Mouse (Mus musculus): ENCODE measurements around the gene Cr2.
"Not testable (repeated sequence)": the region's sequence is repeated elsewhere in the genome, so short reads cannot be mapped to it uniquely, and the experiment has no call there.

Gene Cr2

DNA sequence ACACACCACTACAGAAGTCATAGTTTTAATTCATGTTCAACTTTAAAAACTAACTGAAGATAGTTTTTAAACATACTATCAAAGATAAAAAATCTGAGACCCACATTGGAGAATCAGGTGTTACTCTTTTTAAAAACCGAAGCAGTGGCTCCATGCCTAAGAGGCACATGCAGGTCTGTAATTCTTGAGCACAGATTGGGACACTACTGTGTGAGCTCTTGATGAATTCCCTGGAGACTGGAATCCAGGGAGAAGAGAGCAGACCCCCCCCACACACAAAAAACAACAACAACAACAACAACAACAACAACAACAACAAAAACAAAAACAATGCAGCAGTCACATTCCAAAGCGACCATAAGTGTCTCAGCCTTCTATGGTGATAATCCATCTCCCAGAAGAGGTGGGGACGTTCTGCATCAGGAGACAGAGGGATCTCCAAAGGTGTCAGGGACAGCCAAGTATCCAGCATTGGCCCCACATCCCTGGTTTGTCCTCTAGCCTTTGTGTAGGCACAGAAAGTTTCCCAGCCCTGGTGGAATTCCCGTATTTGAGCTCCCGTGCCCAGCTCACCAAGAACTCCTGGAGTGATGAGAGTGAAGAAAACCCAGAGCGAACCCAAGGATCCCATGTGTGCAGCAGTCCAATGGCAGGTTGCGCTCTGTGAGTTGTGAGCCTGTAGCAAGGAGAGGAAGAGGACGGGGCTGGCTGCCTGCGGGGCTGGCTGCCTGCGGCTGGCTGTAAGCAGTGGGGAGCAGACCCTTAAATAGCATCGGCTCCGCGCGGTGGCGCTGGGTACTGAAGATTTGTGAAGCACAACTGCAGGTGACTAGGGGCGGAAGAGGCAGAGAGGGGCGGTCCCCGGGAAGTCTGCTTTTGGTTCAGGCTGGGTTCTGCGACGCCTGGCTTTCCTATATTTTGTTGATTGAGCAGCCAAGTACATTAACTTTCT, at the start of gene Cr2:
Gene Cr2 (minus strand): TSS at position 737 of the 952 bp plus-strand sequence.
- peak; percentile 97 for DNase-seq (ENCODE audit: low read depth, low spot score)

DNA sequence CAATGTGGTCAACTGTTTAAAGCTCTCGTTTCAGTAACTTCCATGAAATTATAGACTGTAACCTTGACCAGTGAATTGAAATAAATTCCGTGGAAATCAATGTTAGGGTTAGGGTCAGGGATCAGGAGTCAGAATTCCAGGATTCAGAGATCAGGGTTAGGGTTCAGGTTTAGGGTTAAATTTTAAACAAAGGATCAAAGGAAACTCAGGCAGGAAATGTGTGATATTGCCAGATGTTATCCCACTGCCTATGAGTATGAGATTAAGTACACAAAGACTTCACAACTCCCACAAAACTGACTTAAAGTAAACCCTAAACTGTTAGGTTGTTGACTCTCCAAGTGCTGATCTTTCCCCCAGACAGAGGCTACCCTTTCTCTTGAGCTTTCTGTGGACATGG, 45.3 kb upstream of the Cr2 start:
- DNase-seq (ENCODE audit: low read depth, low spot score): no peak

- DNase-seq (ENCODE audit: low read depth, low spot score): not testable (repeated sequence)
Measured at GRCm38 (mm10) chr1:195212851-195213250, 36.3 kb upstream of the Cr2 start.

- peak; percentile 71 for DNase-seq (ENCODE audit: low read depth, low spot score)
Measured at GRCm38 (mm10) chr1:195184746-195185145, 8.2 kb upstream of the Cr2 start.

DNA sequence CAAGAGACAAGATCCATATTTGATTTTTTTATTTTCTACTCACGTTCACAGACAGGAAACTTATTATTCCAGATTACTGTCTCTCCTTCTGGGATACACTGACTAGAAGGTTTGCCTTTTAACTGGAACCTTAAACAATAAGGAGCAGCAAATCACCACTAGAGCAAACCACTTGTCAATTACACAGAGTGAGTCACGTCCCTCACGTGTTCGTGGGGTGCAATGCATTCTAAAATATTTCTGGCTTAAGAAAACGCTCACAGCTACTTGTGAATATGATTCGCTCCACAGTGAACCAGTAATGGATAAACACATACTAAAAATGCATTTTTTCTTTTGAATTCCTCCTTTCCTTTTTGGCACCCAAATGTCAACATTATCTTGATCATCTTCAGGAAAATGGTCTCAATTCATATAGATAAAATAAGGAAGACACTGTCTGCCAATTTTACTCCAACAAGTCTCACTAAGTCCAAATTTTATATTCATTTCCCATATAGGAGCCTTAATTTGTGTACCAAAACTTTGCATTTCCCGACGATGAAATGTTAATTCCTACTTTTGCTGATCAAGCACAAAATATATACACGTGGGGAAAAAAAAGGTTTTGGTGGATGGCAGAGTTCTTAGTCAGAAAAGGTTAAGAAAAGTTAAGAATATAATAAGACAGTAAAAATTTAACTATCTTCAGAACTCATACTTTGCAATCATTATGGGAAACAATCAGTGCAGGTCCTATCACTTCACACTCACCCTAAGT, 11.3 kb downstream of the Cr2 start:
- no peak for DNase-seq (ENCODE audit: low read depth, low spot score)

DNA sequence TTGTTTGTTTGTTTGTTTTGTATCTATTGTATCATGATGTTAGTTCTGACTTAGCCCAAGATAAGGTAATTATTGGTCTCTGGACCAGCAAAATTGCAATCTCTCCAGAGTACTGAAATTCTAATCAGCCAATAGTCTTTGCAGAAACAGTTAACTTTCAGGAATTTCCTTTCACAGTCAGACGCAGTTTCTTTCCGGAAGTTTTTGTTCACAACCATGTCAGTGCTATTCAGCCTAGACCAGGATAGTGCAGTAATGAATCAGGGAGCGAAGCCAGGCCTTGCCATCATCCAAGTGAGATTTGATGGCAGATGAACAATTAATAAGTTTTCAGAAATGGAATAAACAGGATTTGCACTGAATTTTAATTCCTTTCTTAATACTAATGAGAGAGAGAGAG, 44.4 kb downstream of the Cr2 start:
- no peak for DNase-seq (ENCODE audit: low read depth, low spot score)

DNA sequence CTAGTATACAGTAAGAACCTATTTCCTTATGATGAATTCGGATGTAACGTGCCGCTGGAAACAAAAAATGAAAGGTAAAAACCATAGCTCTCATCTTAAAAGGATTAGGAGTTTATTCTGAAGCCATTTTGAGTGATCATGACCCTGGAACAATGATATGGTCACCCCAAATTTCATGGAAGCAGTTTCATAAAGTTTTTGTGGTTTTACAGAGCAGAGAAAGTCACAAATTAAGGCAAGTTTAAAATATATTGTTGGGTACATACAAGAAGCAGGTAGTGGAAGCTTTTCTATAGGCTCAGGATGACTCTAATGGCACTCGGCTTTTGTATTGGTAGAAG, 44.9 kb downstream of the Cr2 start:
- no peak for DNase-seq (ENCODE audit: low read depth, low spot score)

- DNase-seq (ENCODE audit: low read depth, low spot score): peak; percentile 96
Measured at GRCm38 (mm10) chr1:195130953-195131674, 45.4 kb downstream of the Cr2 start, which contains the start of gene Cr1l. Cr1l (minus strand) TSS chr1:195131586.

DNA sequence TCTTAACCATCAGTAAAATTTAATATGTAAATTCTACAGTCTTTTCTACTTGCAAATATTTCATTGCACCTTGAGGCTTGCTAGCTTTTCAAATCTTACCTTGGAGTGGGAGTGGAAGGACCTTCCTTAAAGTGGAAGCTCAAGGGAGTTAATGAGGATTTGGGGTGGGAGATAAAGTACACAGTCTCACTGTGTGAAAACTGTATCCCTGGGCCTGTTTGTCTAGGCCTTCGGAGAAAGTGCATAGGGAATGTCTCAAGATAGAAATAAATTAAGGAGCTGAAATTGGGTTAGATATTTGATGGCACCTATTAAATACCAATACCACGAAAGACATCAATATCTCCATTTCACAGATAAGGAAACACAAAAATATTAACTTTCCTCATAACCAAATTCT, 46.0 kb downstream of the Cr2 start:
- DNase-seq (ENCODE audit: low read depth, low spot score): no peak

DNA sequence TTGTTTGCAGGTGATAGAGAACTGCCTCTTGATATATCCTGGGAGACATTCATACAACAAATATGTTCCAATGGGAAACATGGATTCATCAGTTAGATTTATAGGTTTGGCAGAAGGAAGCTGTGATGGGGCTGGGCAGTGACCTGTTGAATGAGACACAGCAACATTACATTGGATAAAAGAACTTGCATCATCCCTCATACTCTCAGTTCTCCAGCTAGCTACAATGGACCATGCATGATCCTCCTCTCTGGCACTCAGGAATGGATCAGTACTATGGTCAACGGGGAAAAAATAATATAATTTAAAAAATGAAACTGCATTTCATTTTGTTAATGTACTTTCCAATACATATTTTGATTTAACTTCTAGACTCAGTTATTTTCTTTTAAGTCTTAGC, 46.6 kb downstream of the Cr2 start:
- no peak for DNase-seq (ENCODE audit: low read depth, low spot score)

DNA sequence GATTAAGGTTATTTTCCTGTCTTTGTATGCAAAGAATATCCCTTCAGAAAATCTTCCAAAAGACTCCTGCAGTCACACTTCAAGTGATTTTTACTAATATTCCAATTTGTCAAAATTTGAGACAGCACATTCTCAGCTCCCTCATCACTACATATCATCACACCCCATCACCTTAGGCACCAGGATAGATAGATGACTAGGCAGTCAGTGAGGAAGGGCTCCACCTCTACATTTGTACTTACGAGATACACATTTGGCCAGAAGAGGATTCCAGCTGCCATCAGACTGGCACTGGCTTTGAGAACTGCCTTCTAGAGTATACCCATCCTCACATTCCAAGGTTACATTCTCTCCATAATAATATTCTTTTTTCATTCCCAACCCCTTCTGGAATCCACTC, 62.1 kb downstream of the Cr2 start:
- DNase-seq (ENCODE audit: low read depth, low spot score): no peak

GRCm38 (mm10) chr1:195113621-195114020, 62.9 kb downstream of the Cr2 start:
- DNase-seq (ENCODE audit: low read depth, low spot score): peak; percentile 16

GRCm38 (mm10) chr1:195100693-195101092, 75.8 kb downstream of the Cr2 start:
- no peak for DNase-seq (ENCODE audit: low read depth, low spot score)

GRCm38 (mm10) chr1:195098004-195098403, 78.5 kb downstream of the Cr2 start:
- DNase-seq (ENCODE audit: low read depth, low spot score): no peak

DNA sequence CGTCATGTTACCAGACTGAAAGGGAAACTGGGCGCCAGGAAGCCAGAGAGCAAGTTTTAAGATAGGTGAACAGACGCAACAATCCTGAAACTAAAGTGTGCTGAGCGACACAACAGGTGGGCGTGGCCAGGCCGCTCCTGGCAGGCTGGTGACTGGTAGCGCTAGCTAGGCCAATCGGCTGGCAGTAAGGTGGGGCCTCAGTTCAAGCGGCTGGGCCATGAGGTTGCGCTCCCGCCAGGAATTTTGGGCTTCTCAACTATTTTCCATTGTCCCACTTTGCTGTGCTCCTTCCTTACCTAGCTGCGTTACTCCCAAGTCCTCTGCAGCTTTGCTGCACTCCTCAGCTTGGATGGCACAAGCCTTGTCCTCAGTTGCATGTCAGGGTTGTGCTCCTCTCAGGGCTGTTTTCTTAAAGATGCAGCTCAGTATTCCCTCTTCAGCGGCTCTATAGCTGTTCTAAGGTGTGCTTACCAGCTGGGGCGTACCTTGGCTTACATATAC, 84.2 kb downstream of the Cr2 start, which contains the start of gene Cd46:
Gene Cd46 (minus strand): TSS at position 30 of the 501 bp plus-strand sequence.
- peak; percentile 92 for DNase-seq (ENCODE audit: low read depth, low spot score)

DNA sequence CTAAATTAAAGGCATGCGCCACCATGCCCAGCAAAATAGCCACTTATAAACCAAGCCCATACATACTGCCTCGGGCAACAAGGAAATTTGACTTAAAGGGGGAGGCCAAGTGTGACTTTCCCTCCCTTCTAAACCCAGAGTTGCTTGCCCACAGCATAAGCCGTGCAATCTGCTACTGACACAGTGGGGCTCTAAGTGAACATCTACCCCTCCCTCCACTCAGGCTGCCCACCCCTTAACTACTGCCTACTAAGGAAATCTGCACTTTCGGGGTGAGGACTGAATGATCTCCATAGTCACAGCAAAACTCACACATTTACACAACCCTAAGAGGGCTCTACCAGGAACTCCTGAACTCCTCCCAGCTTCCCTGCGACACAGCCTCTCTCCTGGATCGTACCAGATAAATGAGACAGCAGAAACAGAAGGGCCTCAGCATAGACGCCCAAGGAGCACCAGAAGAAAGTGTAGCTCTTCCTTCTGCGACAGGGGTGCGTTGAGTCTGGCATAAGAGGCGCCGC, 84.8 kb downstream of the Cr2 start:
- no peak for DNase-seq (ENCODE audit: low read depth, low spot score)
